Mouse (Mus musculus): ENCODE measurements at regions not wholly inside any gene's neighbourhood (a gene's known extent, or its start where the extent isn't known, plus 50 kb on each side); places are given as distances from the start of the nearest gene placed in this dataset.

DNA sequence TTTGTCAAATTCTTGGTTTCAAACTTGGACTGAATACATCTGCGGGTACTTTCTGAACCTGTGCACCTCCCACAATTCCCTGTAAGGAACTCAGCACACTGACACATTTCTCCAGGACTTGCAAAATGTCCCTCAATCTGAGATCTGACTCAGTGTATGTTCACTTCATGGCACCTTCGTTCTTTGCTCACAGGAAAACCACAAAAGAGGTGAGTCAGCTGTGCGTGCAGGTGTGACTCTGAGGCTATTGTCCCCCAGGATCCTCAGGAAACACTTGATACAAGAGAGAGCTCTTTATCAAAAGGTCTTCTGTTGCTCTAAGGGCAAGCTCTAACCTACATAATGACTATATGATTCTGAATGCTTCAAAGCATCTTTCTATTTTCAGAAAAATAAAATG, 88.5 kb upstream of the 1700020N01Rik start:
- Histone ChIP-seq H3K4me1 (ENCODE audit: control insufficient read depth, insufficient read depth, low read length) (no peaks in the 10 kb centered on the region; the same call in 1 of the 2 replicates), H3K27ac (replicated peaks; ENCODE audit: low read depth, low read length) (no peak overlapping the region), H3K4me2 (replicated peaks; ENCODE audit: low read depth, low read length, severe bottlenecking) (no peak overlapping the region), H3K4me3 (replicated peaks; ENCODE audit: low read length) (no peak overlapping the region), H3K9me3 (ENCODE audit: control insufficient read depth, low read length) (no peaks in the 10 kb centered on the region), H3K27me3 (ENCODE audit: control insufficient read depth, insufficient read depth, low read length) (no peaks in the 10 kb centered on the region), H3K36me3 (ENCODE audit: control insufficient read depth, insufficient read depth, low read length) (no peaks in the 10 kb centered on the region), H3K9ac (ENCODE audit: low read depth, low read length, severe bottlenecking) (no peak overlapping the region)
- no peak for DNase-seq (ENCODE audit: low spot score)
- no peak for TF ChIP-seq POLR2A (IDR thresholded peaks at IDR 0.05; ENCODE audit: borderline replicate concordance, extremely low read depth, insufficient read depth, insufficient read length)
- WGBS = 82% methylated on average over 3 of the region's 3 CpGs
- no peak for ATAC-seq (ENCODE audit: low FRiP score, low read depth)

DNA sequence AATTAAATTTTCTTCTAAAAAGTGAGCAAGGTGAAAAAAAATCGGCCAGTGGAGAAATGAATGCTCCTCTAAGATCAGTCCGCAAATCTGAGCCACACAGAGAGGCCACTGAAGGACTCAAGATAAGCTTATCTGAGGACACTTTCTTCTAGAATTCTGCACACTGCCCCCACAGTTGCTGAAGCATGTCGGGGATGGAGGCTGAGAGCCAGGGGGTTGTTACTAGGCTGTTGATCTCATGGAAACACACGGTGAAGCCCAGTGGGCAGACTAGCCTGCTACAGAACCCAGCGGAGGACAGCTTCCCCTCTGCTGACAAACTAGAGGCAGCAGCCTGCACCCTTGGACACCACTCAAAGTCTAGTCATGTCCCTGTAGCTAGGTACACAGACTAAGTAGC, 81.6 kb upstream of the 1700020N01Rik start:
- ATAC-seq (ENCODE audit: low FRiP score, low read depth) = no peak
- no peak for DNase-seq (ENCODE audit: low spot score)
- Histone ChIP-seq H3K27me3 (ENCODE audit: control insufficient read depth, insufficient read depth, low read length) (no peaks in the 10 kb centered on the region), H3K4me3 (replicated peaks; ENCODE audit: low read length) (no peak overlapping the region), H3K27ac (replicated peaks; ENCODE audit: low read depth, low read length) (no peak overlapping the region), H3K9ac (ENCODE audit: low read depth, low read length, severe bottlenecking) (no peak overlapping the region), H3K4me2 (replicated peaks; ENCODE audit: low read depth, low read length, severe bottlenecking) (no peak overlapping the region), H3K9me3 (ENCODE audit: control insufficient read depth, low read length) (no peaks in the 10 kb centered on the region), H3K36me3 (ENCODE audit: control insufficient read depth, insufficient read depth, low read length) (no peaks in the 10 kb centered on the region), H3K4me1 (ENCODE audit: control insufficient read depth, insufficient read depth, low read length) (no peaks in the 10 kb centered on the region)
- TF ChIP-seq POLR2A (IDR thresholded peaks at IDR 0.05; ENCODE audit: borderline replicate concordance, extremely low read depth, insufficient read depth, insufficient read length) = no peak
- WGBS = 67% methylated on average over 5 of the region's 5 CpGs

DNA sequence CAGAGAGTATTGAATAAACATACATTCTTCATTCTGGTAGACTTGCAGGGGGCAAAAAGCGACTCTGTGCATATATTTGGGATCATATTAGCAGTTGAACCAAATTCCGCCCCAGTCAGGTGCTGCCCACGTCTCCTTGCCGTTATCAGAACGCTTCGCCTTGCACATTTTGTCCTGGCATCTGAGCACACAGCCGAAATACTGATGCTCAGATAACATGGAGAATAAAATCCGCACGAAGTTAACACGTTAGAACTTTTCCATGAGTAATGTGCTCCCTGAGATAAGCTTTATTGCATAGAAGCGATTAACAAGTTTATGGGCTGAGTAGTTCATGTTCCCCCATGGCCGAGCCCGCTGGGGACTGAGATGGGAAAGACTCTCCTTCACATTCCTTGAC, 80.5 kb upstream of the 1700020N01Rik start:
- Histone ChIP-seq H3K36me3 (ENCODE audit: control insufficient read depth, insufficient read depth, low read length) (no peaks in the 10 kb centered on the region), H3K4me2 (replicated peaks; ENCODE audit: low read depth, low read length, severe bottlenecking) (no peak overlapping the region), H3K27me3 (ENCODE audit: control insufficient read depth, insufficient read depth, low read length) (no peaks in the 10 kb centered on the region), H3K27ac (replicated peaks; ENCODE audit: low read depth, low read length) (no peak overlapping the region), H3K9me3 (ENCODE audit: control insufficient read depth, low read length) (no peaks in the 10 kb centered on the region), H3K9ac (ENCODE audit: low read depth, low read length, severe bottlenecking) (no peak overlapping the region), H3K4me1 (ENCODE audit: control insufficient read depth, insufficient read depth, low read length) (no peaks in the 10 kb centered on the region), H3K4me3 (replicated peaks; ENCODE audit: low read length) (no peak overlapping the region)
- WGBS = 83% methylated on average over 13 of the region's 13 CpGs
- no peak for ATAC-seq (ENCODE audit: low FRiP score, low read depth)
- TF ChIP-seq POLR2A (IDR thresholded peaks at IDR 0.05; ENCODE audit: borderline replicate concordance, extremely low read depth, insufficient read depth, insufficient read length) = no peak
- no peak for DNase-seq (ENCODE audit: low spot score)

DNA sequence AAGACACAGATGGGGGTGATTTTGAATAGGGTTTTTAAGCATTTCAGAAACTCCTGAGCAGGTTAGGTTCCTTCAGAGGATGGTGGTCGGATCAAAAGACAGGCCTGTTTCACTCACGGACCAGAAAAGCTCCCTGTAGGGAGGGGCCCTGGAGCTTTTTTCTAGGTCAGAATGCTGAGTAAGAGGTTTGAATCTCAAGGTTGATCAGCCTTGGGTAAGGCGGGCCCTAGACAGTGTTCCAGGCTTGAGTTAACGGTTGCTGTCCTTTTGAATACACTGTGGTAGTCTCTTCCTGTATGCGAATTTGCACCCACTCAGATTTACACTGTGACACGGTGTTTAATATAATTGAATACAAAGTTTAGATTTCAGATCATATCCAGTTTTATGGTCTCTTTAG, 75.2 kb upstream of the 1700020N01Rik start:
- H3K4me1 ChIP-seq (ENCODE audit: control insufficient read depth, insufficient read depth, low read length) = no peaks in the 10 kb centered on the region
- ATAC-seq (ENCODE audit: low FRiP score, low read depth) (no peak), DNase-seq (ENCODE audit: low spot score) (no peak)
- H3K4me2 ChIP-seq (replicated peaks; ENCODE audit: low read depth, low read length, severe bottlenecking) = no peak overlapping the region
- TF ChIP-seq POLR2A (IDR thresholded peaks at IDR 0.05; ENCODE audit: borderline replicate concordance, extremely low read depth, insufficient read depth, insufficient read length) = no peak
- H3K9ac ChIP-seq (ENCODE audit: low read depth, low read length, severe bottlenecking) = no peak overlapping the region
- H3K36me3 ChIP-seq (ENCODE audit: control insufficient read depth, insufficient read depth, low read length) = no peaks in the 10 kb centered on the region
- H3K27ac ChIP-seq (replicated peaks; ENCODE audit: low read depth, low read length) = no peak overlapping the region
- H3K4me3 ChIP-seq (replicated peaks; ENCODE audit: low read length) = no peak overlapping the region
- H3K9me3 ChIP-seq (ENCODE audit: control insufficient read depth, low read length) = no peaks in the 10 kb centered on the region
- no peaks in the 10 kb centered on the region for H3K27me3 ChIP-seq (ENCODE audit: control insufficient read depth, insufficient read depth, low read length)
- WGBS = 84% methylated on average over 6 of the region's 6 CpGs

DNA sequence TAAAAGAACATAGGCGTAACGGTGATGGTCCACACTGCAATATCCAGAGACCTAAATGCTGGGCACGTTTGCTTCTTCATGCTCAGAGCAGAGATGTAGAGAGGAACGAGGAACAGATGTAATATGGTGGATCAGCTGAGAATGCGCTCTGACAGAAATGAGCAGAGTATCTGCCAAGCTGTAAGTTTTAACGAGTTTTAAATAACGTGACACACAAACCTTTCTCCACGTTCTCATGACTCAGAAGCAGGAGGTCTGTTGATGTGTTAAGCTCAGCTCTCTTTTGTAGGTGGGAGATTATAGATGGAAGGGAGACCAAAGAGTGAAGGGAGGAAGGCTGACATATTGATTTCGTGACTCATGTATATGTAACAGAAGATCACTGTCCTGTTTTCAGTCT, 72.1 kb upstream of the 1700020N01Rik start:
- no peaks in the 10 kb centered on the region for H3K9me3 ChIP-seq (ENCODE audit: control insufficient read depth, low read length)
- H3K4me2 ChIP-seq (replicated peaks; ENCODE audit: low read depth, low read length, severe bottlenecking) = no peak overlapping the region
- no peak overlapping the region for H3K4me3 ChIP-seq (replicated peaks; ENCODE audit: low read length)
- H3K4me1 ChIP-seq (ENCODE audit: control insufficient read depth, insufficient read depth, low read length) = no peaks in the 10 kb centered on the region
- no peaks in the 10 kb centered on the region for H3K27me3 ChIP-seq (ENCODE audit: control insufficient read depth, insufficient read depth, low read length)
- no peak for DNase-seq (ENCODE audit: low spot score)
- no peak overlapping the region for H3K9ac ChIP-seq (ENCODE audit: low read depth, low read length, severe bottlenecking)
- no peak overlapping the region for H3K27ac ChIP-seq (replicated peaks; ENCODE audit: low read depth, low read length)
- no peak for TF ChIP-seq POLR2A (IDR thresholded peaks at IDR 0.05; ENCODE audit: borderline replicate concordance, extremely low read depth, insufficient read depth, insufficient read length)
- no peak for ATAC-seq (ENCODE audit: low FRiP score, low read depth)
- no peaks in the 10 kb centered on the region for H3K36me3 ChIP-seq (ENCODE audit: control insufficient read depth, insufficient read depth, low read length)
- 60% methylated on average over 9 of the region's 9 CpGs for WGBS

DNA sequence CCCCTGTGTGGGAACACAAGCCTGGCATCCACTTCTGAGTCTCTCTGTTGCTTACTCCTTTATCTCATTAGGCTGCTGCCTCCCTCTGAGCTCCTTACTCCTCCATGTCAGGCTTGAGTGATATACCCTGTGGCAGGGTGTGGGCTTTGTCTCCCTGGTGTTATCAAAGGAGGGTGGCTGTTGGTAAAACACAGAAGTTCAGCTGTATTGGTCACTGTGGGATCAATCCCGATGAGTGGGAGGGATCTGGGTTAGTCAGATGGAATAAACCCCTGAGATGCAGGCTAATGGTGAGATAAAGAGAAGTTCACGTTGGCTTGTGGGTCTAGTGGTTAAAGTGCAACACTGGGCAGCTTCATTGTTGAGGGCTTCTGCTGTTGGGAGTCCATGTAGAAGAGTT, 67.4 kb upstream of the 1700020N01Rik start:
- H3K4me1 ChIP-seq (ENCODE audit: control insufficient read depth, insufficient read depth, low read length) = no peaks in the 10 kb centered on the region
- no peak overlapping the region for H3K4me3 ChIP-seq (replicated peaks; ENCODE audit: low read length)
- no peak for TF ChIP-seq POLR2A (IDR thresholded peaks at IDR 0.05; ENCODE audit: borderline replicate concordance, extremely low read depth, insufficient read depth, insufficient read length)
- ATAC-seq (ENCODE audit: low FRiP score, low read depth) = no peak
- no peaks in the 10 kb centered on the region for H3K9me3 ChIP-seq (ENCODE audit: control insufficient read depth, low read length)
- no peak overlapping the region for H3K4me2 ChIP-seq (replicated peaks; ENCODE audit: low read depth, low read length, severe bottlenecking)
- H3K36me3 ChIP-seq (ENCODE audit: control insufficient read depth, insufficient read depth, low read length) = no peaks in the 10 kb centered on the region
- no peak overlapping the region for H3K27ac ChIP-seq (replicated peaks; ENCODE audit: low read depth, low read length)
- WGBS = 64% methylated on average over 2 of the region's 2 CpGs
- no peak for DNase-seq (ENCODE audit: low spot score)
- H3K27me3 ChIP-seq (ENCODE audit: control insufficient read depth, insufficient read depth, low read length) = no peaks in the 10 kb centered on the region
- no peak overlapping the region for H3K9ac ChIP-seq (ENCODE audit: low read depth, low read length, severe bottlenecking)

Data from limb, embryonic 14.5 days (tissue).